ENCODE assay signal across 22 mouse cellular contexts in genomic region chr17:45797121-45797520, GRCm38 (mm10).
DNase-seq lines count a peak whose midpoint lies in the region; TF ChIP-seq lines count a peak whose summit lies in the region.
"Had no signal": no experiment of that assay in that cellular context is flagged by ENCODE, and none has a peak within 500 bp of the region (broad histone marks: within the 10 kb centered on the region; RNA-seq: fewer than 3 reads in every experiment).

No protein-coding gene starts in this region.

- H3K4me3 ChIP-seq in ES-E14 (ENCODE audit: insufficient read depth in 1 of 2, low read depth in 1 of 2, low read length in 2 of 2, poor library complexity in 1 of 2, severe bottlenecking in 1 of 2) = no peak overlapping the region
- H3K4me3 ChIP-seq in embryonic facial prominence, embryonic 10.5 days = no peak overlapping the region
- H3K4me3 ChIP-seq: embryonic facial prominence, embryonic 13.5 days; erythroblast, embryonic 14.5 days; forebrain, embryonic 12.5 days; forebrain, embryonic 15.5 days; hindbrain, embryonic 12.5 days; hindbrain, embryonic 15.5 days; intestine, embryonic 15.5 days had no signal

- no peaks in the 10 kb centered on the region for H3K9me3 ChIP-seq in ES-E14 (ENCODE audit: control insufficient read depth, insufficient read depth, low read depth, low read length)
- H3K9me3 ChIP-seq in embryonic facial prominence, embryonic 10.5 days = peaks cover 9% of the 10 kb centered on the region; the same call in 1 of the 2 replicates
- H3K9me3 ChIP-seq: embryonic facial prominence, embryonic 13.5 days; forebrain, embryonic 15.5 days; hindbrain, embryonic 15.5 days; intestine, embryonic 15.5 days had no signal

- DNase-seq in 3T3-L1 (ENCODE audit: low read depth, low spot score) (peak; percentile 75), ES-E14 (ENCODE audit: low read depth, low spot score) (no peak)
- DNase-seq in embryonic facial prominence, embryonic 10.5 days (ENCODE audit: low spot score) = no peak
- no peak for DNase-seq in ovary, postnatal 10 days (ENCODE audit: low spot score)
- no peak for DNase-seq in testis, postnatal 14 days (ENCODE audit: low spot score)
- no peak for DNase-seq in lung, adult 18-20 months
- DNase-seq: adrenal gland, postnatal 10 days; adrenal gland, postnatal 36 days; cerebellum, adult 2 months; cerebellum, adult 9-11 months; cerebellum, postnatal 25 days; gastrocnemius, postnatal 10 days; gastrocnemius, postnatal 36 days; heart, adult 11 months had no signal

- in situ Hi-C loops in ES-E14 (cut with MboI; ENCODE audit: low sequenced_read_pairs in 2 of 2, unreplicated experiment in 2 of 2) = no loop called here

- H3K36me3 ChIP-seq in ES-E14 (ENCODE audit: control insufficient read depth, insufficient read depth, low read length, poor library complexity, severe bottlenecking) = no peaks in the 10 kb centered on the region
- H3K36me3 ChIP-seq in embryonic facial prominence, embryonic 10.5 days (replicated peaks) = 0 out of 2 replicates have a peak, but pooled peaks cover 2% of the 10 kb centered on the region
- H3K36me3 ChIP-seq: embryonic facial prominence, embryonic 13.5 days; forebrain, embryonic 12.5 days; forebrain, embryonic 15.5 days; G1E; hindbrain, embryonic 12.5 days; hindbrain, embryonic 15.5 days; intestine, embryonic 15.5 days had no signal

- H3K9ac ChIP-seq in ES-E14 (ENCODE audit: insufficient read depth, low read depth, low read length, poor library complexity, severe bottlenecking) = no peak overlapping the region
- H3K9ac ChIP-seq: embryonic facial prominence, embryonic 13.5 days; forebrain, embryonic 12.5 days; forebrain, embryonic 15.5 days; hindbrain, embryonic 12.5 days; hindbrain, embryonic 15.5 days; intestine, embryonic 15.5 days had no signal

- 66% methylated on average over 6 of the region's 6 CpGs for WGBS in embryonic facial prominence, embryonic 10.5 days

- H3K4me1 ChIP-seq in ES-E14 (ENCODE audit: control insufficient read depth in 2 of 2, insufficient read depth in 2 of 2, low read length in 2 of 2, poor library complexity in 1 of 2) = no peaks in the 10 kb centered on the region
- 0 out of 2 replicates have a peak, but pooled peaks cover 6% of the 10 kb centered on the region for H3K4me1 ChIP-seq in embryonic facial prominence, embryonic 10.5 days
- H3K4me1 ChIP-seq: forebrain, embryonic 12.5 days; forebrain, embryonic 15.5 days; hindbrain, embryonic 12.5 days; hindbrain, embryonic 15.5 days; intestine, embryonic 15.5 days had no signal

- H3K27me3 ChIP-seq in embryonic facial prominence, embryonic 10.5 days (replicated peaks; ENCODE audit: low read depth, poor library complexity, severe bottlenecking) = 0 out of 2 replicates have a peak, but pooled peaks cover 3% of the 10 kb centered on the region
- H3K27me3 ChIP-seq: embryonic facial prominence, embryonic 13.5 days; forebrain, embryonic 12.5 days; forebrain, embryonic 15.5 days; hindbrain, embryonic 12.5 days; hindbrain, embryonic 15.5 days; intestine, embryonic 15.5 days had no signal

- H3K27ac ChIP-seq in ES-E14 (ENCODE audit: insufficient read depth, low read depth, low read length, poor library complexity, severe bottlenecking) = 0 out of 2 replicates have a peak overlapping the region, but pooled peaks have one; percentile 12
- peak overlapping the region; percentile 19; the same call in 1 of the 2 replicates for H3K27ac ChIP-seq in embryonic facial prominence, embryonic 10.5 days (replicated peaks)
- H3K27ac ChIP-seq: embryonic facial prominence, embryonic 13.5 days; forebrain, embryonic 12.5 days; forebrain, embryonic 15.5 days; hindbrain, embryonic 12.5 days; hindbrain, embryonic 15.5 days; intestine, embryonic 15.5 days had no signal

TF ChIP-seq in ES-E14, 5 proteins besides CTCF, POLR2A, EP300 and RAD21:
- TF ChIP-seq ZNF384 (IDR thresholded peaks at IDR 0.05; ENCODE audit: low read depth, low read length) (no peak), ZC3H11A (IDR thresholded peaks at IDR 0.05; ENCODE audit: borderline replicate concordance, low read depth, low read length) (no peak), CHD2 (IDR thresholded peaks at IDR 0.05; ENCODE audit: low read depth, low read length) (no peak)
